Mouse (Mus musculus) megakaryocyte, embryonic 14.5 days (primary cell): ENCODE data around the gene Tpk1.

Source experiments
- FLI1 ChIP-seq: IDR thresholded peaks from 2 replicates; pipeline ENCODE4 v1.6.1; 2012; ENCODE audit warnings: low read length, inconsistent platforms, mixed read lengths
- GATA1 ChIP-seq: IDR thresholded peaks from 3 replicates; pipeline ENCODE4 v1.6.1; 2012; ENCODE audit warnings: mixed read lengths, low read length, inconsistent platforms, borderline replicate concordance

- TF ChIP-seq GATA1 (no peak), FLI1 (no peak)
These were observed 283.8 kb downstream of the Tpk1 start for GRCm38 (mm10) chr6:43382284-43382683.
